Mouse (Mus musculus) brain, embryonic 14.5 days (tissue): ENCODE measurements at regions not wholly inside any gene's neighbourhood (a gene's known extent, or its start where the extent isn't known, plus 50 kb on each side); places are given as distances from the start of the nearest gene placed in this dataset.

Experiments used
- DNase-seq: peaks from one replicate; pipeline ENCODE4 v3.0.0-alpha.2; 2011; ENCODE audit warnings: low read depth
- CTCF ChIP-seq: fragments of 200-500 bp; IDR thresholded peaks from 2 replicates; pipeline ENCODE4 v1.5.1; 2012; ENCODE audit warnings: inconsistent platforms, mild to moderate bottlenecking, moderate library complexity, borderline replicate concordance; ENCODE audit not compliant: insufficient read depth, insufficient read length; ENCODE audit errors: extremely low read depth
- POLR2A ChIP-seq: fragments of 200-500 bp; IDR thresholded peaks from 2 replicates; pipeline ENCODE4 v1.6.1; 2012; ENCODE audit warnings: mild to moderate bottlenecking, inconsistent platforms, borderline replicate concordance; ENCODE audit not compliant: poor library complexity, insufficient read depth, insufficient read length, severe bottlenecking; ENCODE audit errors: extremely low read depth

DNA sequence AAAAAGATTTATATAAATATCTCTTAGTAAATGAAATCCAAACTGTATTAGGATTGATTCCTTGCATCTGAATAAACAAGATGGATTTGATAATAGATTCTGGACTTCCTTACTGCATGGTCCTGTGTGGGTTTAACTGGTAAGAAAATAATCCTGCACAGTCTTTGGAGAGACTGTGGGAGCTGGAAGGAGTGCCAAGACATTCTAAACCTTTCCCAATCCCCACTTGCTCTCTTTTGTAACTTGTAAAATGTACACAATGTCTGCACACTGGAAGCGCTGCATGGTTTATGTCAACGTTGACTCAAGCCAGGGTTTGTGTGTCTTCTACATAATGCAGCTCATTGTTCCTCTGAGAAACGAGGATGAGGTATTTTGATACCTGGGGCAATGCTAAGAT is 62.3 kb upstream of the Rarb start:
- no peak for TF ChIP-seq CTCF
- no peak for TF ChIP-seq POLR2A
- peak; percentile 39 for DNase-seq

DNA sequence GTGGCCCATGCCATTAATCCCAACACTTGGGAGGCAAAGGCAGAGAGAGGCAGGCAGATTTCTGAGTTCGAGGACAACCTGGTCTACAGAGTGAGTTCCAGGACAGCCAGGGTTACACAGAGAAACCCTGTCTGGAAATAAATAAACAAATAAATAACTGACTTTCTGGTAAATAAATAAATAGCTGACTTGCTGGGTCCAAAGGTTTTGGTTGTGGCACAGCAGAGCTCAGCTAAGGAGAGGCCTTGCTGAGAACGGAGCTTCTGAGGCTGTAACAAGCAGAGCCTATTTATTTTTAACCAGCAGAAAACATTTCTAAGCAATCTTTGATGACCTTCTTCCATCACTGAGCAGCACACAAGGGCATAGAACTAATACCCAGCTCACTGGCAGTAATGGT is 50.3 kb upstream of the Rarb start:
- no peak for DNase-seq
- TF ChIP-seq POLR2A (no peak), CTCF (no peak)
